Mouse (Mus musculus): ENCODE data around the gene Cyp27b1.
"Not testable (repeated sequence)": the region's sequence is repeated elsewhere in the genome, so short reads cannot be mapped to it uniquely, and the experiment has no call there.

Cyp27b1 gene

DNA sequence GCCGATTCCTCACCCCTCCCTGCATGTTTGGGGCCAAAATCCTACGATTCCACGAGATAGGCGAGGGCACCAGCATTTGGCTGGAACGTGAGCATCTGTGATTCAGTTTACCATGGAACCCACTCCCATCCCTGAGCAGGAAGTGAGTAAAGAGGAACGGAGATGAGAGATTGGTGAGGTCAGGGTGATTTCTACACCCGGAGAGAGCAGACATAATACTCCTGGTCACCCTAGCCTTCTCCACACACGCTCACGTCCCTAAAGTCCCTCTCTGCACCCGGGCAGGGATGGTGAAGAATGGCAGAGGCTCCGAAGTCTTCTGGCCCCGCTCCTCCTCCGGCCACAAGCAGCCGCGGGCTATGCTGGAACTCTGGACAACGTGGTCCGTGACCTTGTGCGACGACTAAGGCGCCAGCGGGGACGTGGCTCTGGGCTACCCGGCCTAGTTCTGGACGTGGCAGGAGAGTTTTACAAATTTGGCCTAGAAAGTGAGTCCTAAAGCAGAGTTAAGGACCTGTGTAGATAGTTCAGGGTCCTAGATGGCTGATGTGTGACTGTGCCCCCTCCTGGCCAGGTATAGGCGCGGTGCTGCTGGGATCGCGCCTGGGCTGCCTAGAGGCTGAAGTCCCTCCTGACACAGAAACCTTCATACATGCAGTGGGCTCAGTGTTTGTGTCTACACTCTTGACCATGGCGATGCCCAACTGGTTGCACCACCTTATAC is 1.5 kb downstream of the Cyp27b1 start:
- DNase-seq (ENCODE audit: low spot score), result no peak

- DNase-seq (ENCODE audit: low spot score), result no peak
Observed at GRCm38 (mm10) chr10:127050119-127050474, 2.0 kb downstream of the Cyp27b1 start.

DNA sequence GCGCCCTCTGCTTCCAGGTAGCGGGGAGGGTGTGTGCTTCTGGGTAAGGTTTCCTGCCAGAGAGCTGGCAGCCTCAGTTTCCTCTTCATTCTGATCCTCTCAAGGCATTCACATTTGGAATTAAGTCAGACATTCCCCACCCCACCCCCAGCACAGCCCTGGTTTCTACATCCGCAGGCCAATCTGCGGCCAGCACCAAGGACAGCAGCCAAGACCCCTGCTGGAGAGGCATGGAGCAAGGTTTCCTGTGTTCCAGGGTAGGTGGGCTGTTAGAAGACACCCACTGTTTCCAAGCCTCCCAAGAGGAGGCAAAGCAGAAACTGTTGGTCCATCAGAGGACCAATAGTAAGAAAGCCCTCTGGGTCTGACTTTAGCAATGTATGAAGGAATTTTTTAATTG is 6.6 kb downstream of the Cyp27b1 start:
- DNase-seq (ENCODE audit: low spot score), result no peak

- no peak for DNase-seq (ENCODE audit: low spot score)
Observed at GRCm38 (mm10) chr10:127055406-127055805, 7.4 kb downstream of the Cyp27b1 start.

DNA sequence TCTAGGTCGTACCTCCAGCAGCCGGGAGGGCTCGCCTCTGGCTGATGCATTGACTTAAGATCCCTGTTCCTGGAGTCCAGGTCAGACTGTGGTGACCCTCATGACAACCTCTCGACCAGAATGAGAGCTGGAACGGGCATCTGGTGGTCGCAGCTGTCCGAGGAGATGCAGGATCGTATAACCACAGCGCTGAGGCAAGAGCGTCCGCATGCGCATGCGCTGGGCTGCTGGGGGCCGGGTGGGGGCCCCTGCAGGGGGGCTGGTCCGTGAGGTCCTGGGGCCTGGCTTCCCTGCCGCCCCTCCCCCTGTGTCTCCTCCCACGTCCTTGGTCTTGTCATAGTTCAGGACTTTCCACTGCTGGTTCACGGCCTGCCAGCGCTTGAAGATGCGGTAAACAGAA is 8.4 kb downstream of the Cyp27b1 start:
- no peak for DNase-seq (ENCODE audit: low spot score)

GRCm38 (mm10) chr10:127058161-127058560 is 10.1 kb downstream of the Cyp27b1 start:
- no peak for DNase-seq (ENCODE audit: low spot score)

- no peak for DNase-seq (ENCODE audit: low spot score)
Observed at GRCm38 (mm10) chr10:127058708-127059107, 10.7 kb downstream of the Cyp27b1 start.

GRCm38 (mm10) chr10:127059174-127059967 is 11.3 kb downstream of the Cyp27b1 start:
- no peak for DNase-seq (ENCODE audit: low spot score)

GRCm38 (mm10) chr10:127059968-127060916 is 12.2 kb downstream of the Cyp27b1 start, which contains the start of gene March9:
Gene March9, minus strand, starts transcription at chr10:127060184.
- DNase-seq (ENCODE audit: low spot score), result no peak

GRCm38 (mm10) chr10:127061085-127061484 is 13.0 kb downstream of the Cyp27b1 start:
- no peak for DNase-seq (ENCODE audit: low spot score)

DNA sequence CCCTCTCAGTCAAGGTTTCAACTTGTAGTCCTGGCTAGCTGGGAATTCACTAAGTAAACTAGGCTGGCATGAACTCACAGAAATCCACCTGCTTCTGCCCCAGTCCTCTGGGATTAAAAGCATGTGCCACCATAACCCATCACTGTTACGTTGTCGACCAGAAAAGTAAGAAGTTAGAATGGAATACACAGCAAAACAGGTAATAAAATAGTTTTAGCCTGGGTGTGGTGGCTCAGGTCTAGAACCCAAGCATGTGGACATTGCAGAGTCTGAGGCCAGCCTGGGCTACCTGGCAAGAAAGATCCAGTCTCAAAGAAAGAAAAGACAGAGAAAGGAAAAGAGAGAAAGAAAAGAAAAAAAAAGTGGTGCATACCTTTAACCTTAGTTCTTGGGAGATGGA is 13.5 kb downstream of the Cyp27b1 start:
- DNase-seq (ENCODE audit: low spot score), result no peak

DNA sequence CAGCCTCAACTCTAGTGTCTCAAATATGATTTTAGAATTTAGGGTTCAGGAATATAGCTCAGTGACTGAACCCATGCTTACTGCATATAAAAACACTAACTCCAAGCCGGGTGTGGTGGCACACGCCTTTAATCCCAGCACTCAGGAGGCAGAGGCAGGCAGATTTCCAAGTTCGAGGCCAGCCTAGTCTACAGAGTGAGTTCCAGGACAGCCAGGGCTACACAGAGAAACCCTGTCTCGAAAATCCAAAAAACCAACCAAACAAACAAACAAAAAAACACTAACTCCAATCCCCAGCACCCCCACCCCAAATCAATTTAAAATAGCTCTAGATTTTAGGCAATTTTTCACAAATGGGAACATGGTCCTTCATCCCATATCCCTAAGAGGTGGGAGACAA is 14.1 kb downstream of the Cyp27b1 start:
- not testable (repeated sequence) for DNase-seq (ENCODE audit: low spot score)

DNA sequence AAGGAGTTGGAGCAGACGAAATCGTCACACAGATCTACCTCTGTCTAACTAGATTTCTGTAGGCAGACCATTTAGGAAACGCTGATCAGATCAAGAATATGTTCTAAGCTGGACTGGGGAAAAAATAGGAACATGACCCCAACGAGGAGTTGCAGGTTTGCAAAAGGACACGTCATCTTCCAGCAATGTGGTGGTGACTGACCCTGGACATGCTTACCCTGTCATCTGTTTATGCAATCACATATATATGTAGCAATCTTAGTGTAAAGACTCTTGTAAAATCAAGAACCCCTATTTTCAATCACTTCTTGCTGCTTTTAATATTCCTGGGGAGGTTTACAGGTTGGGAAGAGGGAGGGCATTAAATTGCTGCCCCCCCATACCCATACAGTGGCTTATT is 14.5 kb downstream of the Cyp27b1 start:
- DNase-seq (ENCODE audit: low spot score), result no peak

DNA sequence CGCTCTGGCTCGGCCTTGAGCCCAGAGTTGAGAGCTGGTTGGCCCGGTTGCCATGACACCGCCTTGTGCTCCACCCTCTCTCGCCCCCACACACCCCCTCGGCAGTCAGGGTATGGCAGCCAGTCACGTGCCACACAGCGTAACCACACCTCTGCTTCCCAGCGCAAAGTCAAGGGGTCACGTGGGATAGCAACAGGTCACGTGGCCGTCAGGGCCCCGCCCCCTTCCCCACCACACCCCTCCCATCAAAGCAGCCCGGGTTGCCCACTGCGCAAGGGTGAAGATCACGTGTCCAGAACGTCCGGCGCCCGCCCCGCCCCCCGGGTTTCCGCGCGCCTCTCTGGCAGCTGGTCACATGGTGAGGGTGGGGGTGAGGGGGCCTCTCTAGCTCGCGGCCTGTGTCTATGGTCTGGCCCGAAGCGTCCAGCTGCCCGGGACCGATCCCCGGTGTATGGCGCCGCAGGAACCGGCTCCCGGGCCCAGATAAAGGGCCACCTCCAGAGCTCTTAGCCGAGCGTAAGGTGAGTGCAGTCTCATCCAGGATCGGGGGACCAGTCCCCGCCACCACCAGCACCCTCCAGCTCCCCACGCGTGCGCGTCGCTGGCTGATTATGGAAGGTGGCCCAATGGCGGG is 15.3 kb downstream of the Cyp27b1 start, which contains the start of gene Cdk4:
Gene Cdk4, plus strand, starts transcription at position 296 of the 634 bp plus-strand sequence.
- peak; percentile 98 for DNase-seq (ENCODE audit: low spot score)

DNA sequence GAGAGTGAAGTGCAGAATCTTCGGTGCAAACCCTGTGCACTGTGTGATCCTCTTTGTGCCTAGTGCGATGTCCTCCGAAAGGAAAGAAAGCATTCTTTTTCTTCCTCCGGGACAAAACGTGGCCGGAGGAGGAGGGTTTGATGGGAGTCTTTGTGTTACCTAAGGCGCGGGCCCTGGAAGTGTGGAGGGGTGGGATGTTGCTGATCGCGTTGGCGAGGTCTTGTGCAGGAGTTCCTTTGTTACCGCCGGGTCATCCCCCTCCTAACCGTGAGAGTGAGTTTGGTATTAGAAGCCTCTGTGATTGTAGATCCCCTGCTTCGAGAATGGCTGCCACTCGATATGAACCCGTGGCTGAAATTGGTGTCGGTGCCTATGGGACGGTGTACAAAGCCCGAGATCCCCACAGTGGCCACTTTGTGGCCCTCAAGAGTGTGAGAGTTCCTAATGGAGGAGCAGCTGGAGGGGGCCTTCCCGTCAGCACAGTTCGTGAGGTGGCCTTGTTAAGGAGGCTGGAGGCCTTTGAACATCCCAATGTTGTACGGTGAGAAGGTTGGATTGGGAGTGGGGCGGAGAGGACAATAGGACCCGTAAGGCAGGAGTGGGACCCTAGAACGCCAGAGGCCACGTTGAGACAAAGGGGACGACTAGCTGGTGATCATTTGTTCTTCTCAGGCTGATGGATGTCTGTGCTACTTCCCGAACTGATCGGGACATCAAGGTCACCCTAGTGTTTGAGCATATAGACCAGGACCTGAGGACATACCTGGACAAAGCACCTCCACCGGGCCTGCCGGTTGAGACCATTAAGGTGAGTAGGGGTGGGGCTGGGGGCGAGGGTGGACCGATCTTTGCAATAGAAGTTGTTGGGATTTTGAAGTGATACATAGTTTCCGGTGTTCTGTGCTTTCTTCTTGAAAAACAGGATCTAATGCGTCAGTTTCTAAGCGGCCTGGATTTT is 16.1 kb downstream of the Cyp27b1 start:
- DNase-seq (ENCODE audit: low spot score), result no peak

- no peak for DNase-seq (ENCODE audit: low spot score)
Observed at GRCm38 (mm10) chr10:127065981-127066380, 17.9 kb downstream of the Cyp27b1 start.

- DNase-seq (ENCODE audit: low spot score), result no peak
Observed at GRCm38 (mm10) chr10:127066519-127067018, 18.5 kb downstream of the Cyp27b1 start.

GRCm38 (mm10) chr10:127068360-127069038 is 20.4 kb downstream of the Cyp27b1 start:
- DNase-seq (ENCODE audit: low spot score), result no peak

DNA sequence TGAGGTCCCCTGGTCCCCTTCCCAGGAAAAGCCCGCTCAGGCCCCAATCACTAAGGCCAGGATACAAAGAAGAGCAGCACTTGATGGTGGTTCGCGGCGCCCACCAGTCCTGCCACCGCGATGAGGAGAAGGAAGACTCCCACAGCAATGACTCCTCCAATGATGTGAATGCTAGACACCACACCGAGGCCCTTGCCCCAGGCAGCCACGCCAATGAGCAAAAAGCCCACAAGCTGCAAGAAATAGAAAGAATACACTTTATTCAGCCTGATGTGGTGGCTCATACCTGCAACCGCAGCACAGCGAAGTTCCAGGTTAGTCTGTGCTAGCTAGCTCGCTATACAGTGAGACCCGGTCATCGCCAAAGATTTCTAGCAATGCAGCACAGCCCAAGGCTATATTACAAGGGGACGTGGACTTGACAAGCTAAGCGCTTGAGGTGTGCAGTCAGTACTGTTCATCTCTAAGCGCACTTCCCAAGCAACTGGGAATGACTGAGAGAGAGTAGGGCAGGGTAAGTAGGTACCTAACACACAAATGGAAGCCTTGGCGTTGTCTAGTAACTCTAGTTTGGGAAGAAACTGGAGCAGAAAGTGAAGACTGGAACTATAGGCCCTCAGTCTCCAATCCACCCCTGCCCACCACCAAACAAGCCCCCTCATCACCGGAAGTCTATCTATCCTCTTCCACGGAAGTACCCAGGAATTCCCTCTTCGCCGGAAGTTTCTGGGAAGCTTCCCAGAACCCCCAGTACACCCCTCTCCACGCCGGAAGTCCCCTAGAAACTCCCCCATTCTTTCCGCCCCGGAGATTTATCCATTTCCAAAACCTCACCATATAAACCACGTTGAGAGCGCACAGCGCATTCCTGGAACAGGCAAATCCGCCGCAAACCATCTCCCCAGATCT is 21.5 kb downstream of the Cyp27b1 start:
- DNase-seq (ENCODE audit: low spot score), result no peak
